Mouse (Mus musculus) cortical plate, adult 2 months (tissue): ENCODE results near the gene Gm11027.

Source experiments
- CTCF ChIP-seq: fragments of 200-500 bp; IDR thresholded peaks from 2 replicates; pipeline ENCODE4 v1.5.1; 2011; ENCODE audit warnings: mild to moderate bottlenecking, control low read depth, low read length; ENCODE audit not compliant: insufficient read depth; ENCODE audit errors: extremely low read depth
- POLR2A ChIP-seq: fragments of 200-500 bp; IDR thresholded peaks from 2 replicates; pipeline ENCODE4 v1.6.1; 2011; ENCODE audit warnings: mild to moderate bottlenecking, low read length, control low read depth; ENCODE audit not compliant: insufficient read depth; ENCODE audit errors: extremely low read depth

- TF ChIP-seq POLR2A (no peak), CTCF (no peak)
Observed at GRCm38 (mm10) chr12:116278541-116278940, 3.4 kb downstream of the Gm11027 start.
